Mouse (Mus musculus): ENCODE measurements around the gene Gadd45gip1. TPM values are rescaled to one million over a fixed set of nuclear protein-coding genes. Genes with fewer than 3 reads are reported as not detected.
A peak's percentile ranks its signal among the peaks of the same experiment; 100 is the strongest.

Gadd45gip1 gene
- polyA plus RNA-seq, 1 experiment = 32.2 TPM

DNA sequence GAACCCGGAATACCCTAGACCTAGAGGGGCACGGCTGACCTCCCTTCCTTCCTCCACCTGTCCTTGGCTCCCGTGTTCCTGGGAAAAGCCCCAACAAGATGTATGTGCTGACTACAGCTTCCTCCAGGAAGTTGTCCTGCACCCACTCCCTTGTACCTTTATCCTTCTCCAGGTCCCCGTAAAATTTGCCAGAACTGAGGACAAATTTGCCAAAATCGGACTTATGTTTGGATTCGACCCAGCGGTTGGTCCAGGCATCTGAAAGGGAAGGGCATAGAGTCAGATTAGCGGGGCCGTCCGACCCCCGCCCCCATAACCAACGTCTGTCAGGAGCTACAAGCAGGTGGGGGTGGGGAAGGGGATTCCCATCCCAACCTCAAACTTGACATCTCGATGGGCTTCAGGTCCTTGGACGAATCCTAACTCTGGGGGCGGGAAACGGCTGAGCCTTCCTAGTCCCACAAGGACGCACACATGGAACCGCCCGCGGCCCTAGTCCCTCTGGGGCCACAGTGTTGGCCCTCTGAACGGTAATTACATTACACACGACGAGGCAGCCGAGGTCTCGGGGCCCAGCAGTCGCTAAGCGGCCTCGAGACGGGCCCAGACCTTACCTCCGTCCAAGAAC is 14.9 kb downstream of the Gadd45gip1 start:
- Histone ChIP-seq H3K27ac (replicated peaks; ENCODE audit: low read depth, low read length) (peak overlapping the region; percentile 76), H3K4me1 (ENCODE audit: control insufficient read depth, insufficient read depth, insufficient read length, low read length) (no peaks in the 10 kb centered on the region), H3K4me3 (ENCODE audit: insufficient read depth, low read depth, low read length) (peak overlapping the region; percentile 84)

DNA sequence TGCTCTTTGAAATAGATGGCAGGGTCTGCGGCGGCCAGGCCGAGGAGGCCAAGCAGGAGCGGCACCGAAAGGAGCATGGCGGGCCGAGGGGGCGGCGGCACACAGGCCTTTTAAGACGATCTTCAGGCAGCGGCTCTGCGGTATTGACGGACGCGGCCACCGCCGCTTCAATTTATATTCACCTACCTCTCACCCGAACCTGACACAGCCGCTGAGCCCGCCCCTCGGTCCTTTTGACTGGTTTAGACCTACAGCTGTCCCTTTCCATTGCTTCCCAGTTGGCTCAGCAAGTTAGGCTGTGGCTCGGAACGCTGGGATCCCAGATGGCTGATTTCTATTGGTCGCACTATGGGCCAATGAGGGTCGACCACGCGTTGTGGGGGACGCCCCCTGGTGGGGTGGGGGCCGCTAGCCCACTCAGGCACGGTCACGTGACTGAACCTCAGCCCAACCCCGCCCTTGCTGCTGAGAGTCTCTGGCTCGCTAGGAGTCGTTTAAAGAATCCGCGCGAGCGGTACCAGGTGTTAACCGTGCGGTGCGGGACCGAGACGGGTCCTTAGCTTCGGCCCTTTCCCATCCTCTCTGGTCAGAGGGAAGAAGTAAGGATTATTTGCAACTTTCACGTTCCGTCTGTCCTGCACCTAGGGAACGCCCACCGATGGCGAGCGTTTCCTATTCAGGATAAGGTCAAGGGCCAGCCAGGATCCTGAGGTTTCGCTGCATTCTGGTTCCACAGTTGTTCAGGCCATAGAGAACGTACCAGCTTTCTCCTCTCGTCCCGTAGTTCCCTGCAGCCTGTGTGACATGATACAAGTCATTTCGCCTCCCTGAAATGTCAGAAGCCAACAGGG is 15.6 kb downstream of the Gadd45gip1 start, which contains the start of gene Calr:
Calr (minus strand) TSS at position 213 of the 851 bp plus-strand sequence.
- Histone ChIP-seq H3K27ac (replicated peaks; ENCODE audit: low read depth, low read length) (peak within 1 kb of the TSS; percentile 76), H3K4me3 (ENCODE audit: insufficient read depth, low read depth, low read length) (peak within 1 kb of the TSS; percentile 84), H3K4me1 (ENCODE audit: control insufficient read depth, insufficient read depth, insufficient read length, low read length) (no peaks in the 10 kb centered on the region)

DNA sequence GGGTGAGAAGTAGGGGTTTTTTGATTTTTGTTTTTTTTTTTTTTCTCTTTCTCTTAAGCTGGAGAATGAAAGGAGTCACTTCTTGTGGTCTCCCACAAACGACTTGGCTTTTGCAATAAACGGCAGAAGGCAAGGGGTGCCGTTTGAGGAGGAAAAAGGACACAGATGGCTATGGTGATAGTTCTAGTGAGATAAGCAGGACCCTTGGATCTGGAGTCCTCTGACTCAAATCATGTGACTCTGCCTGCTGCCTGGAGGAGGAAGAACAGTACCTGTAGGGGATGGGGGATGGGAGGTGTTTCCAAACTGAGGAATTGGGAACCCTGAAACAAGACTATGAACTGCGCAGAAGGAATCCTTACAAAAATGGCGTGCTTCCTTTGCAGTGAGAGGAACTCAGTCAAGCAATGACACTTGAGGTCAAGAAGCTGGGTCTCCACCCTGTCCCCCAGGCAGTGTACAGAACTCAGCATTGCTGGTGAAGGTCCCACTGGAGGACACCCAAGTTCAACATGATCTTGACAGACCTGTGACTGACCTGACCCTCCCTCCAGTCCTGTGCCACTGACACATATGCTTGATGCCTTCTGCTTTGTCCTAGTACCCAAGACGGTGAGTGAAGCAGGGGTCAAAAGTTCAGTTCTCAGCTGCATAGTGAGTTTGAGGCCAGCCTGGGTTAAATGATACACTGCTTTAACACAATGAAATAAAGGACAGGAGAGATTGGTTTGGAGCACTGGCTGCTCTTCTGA is 16.5 kb downstream of the Gadd45gip1 start:
- Histone ChIP-seq H3K4me1 (ENCODE audit: control insufficient read depth, insufficient read depth, insufficient read length, low read length) (no peaks in the 10 kb centered on the region), H3K27ac (replicated peaks; ENCODE audit: low read depth, low read length) (peak overlapping the region; percentile 72; the same call in 1 of the 2 replicates), H3K4me3 (ENCODE audit: insufficient read depth, low read depth, low read length) (peak overlapping the region; percentile 74)

DNA sequence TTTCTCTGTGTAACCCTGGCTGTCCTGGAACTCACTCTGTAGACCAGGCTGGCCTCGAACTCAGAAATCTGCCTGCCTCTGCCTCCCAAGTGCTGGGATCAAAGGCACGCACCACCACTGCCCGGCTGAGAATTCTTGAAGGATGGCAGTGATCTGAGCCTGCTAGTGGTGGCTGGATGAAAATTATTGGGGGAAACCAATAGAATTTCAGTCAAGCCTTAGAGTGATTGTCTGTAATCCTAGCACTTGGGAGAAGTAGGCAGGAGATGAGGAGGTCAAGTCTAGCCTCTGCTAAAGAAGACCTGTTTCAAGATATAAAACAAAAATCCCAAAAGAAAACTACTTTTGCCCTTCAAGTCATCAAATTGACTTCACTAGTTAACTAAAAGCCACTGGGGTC is 25.1 kb downstream of the Gadd45gip1 start:
- H3K4me1 ChIP-seq (ENCODE audit: control insufficient read depth, insufficient read depth, insufficient read length, low read length) = peaks cover 2% of the 10 kb centered on the region
- H3K4me3 ChIP-seq (ENCODE audit: insufficient read depth, low read depth, low read length) = no peak overlapping the region
- H3K27ac ChIP-seq (replicated peaks; ENCODE audit: low read depth, low read length) = no peak overlapping the region

DNA sequence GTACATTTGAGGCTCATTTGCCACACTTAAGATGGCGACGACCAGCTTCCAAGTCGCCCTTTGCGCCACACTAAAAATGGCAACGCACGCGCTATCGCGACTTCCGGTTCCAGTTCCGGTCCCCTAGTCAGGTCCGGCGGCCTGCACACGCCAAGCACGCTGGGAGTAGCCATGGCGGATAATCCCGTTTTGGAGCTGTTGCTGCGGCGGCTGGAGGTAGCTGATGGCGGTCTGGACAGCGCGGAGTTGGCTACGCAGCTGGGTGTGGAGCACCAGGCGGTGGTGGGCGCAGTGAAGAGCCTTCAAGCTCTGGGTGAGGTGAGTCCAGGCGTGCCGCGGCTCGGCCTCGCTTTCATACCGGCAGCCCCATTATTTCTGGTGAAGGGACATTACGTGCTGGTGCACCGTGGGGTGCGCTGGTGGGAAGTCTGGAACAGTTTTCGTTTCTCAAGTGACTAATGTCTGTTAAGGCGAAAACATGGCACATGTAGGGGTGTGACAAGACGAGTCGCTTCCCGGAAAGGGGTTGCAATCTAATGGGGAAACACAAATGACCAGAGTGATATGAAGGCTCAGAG is 25.6 kb downstream of the Gadd45gip1 start, which contains the start of gene Farsa:
Farsa (plus strand) TSS at position 126 of the 578 bp plus-strand sequence.
- Histone ChIP-seq H3K27ac (replicated peaks; ENCODE audit: low read depth, low read length) (peak within 1 kb of the TSS; percentile 82), H3K4me3 (ENCODE audit: insufficient read depth, low read depth, low read length) (peak within 1 kb of the TSS; percentile 96), H3K4me1 (ENCODE audit: control insufficient read depth, insufficient read depth, insufficient read length, low read length) (peaks cover 2% of the 10 kb centered on the region)

DNA sequence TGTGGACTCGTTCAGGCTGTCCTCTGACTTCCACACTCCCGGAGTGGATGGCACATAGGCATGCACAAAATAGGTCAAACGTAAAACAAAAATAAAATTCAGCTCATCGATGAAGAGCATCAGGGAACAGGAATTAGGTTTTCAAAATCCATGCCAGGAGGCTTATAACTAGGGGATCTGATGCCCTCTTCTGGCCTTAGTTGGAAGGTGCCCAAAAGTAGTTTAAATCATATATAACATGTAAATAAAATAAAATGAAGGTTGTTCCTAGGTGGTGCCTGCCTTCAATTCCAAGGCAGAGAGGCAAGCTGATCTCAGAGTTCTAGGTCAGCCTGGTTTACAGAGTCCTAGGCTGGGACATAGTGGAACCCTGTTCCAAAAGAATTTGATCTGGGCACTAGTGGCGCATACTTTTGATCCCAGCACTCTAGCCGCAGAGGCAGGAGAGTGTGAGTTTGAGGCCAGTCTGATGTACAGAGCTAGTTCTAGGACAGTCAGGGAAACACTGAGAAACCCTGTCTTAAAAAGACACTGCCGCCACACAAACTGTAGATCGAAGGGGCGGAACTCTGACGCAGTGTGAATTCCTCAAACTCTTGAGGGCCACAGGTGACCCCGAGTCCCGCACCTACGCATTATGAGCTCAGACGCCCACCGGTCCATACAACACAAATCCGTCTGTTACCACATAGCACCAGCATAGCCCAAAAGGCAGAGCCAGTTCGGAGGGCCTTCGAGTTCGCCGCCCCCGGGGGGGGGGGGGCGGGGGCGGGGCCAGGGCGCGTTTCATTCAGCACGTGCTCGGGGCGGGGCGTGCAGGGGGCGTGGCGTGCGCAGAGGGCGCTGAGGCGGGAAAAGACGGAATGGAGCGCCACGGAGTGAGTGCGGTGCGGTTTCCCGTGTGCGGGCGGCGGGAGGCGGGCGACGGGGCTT is 40.3 kb downstream of the Gadd45gip1 start, which contains the start of gene Syce2:
Syce2 (plus strand) TSS at position 736 of the 933 bp plus-strand sequence.
- H3K27ac ChIP-seq (replicated peaks; ENCODE audit: low read depth, low read length) = 0 out of 2 replicates have a peak within 1 kb of the TSS, but pooled peaks have one; percentile 43
- H3K4me3 ChIP-seq (ENCODE audit: insufficient read depth, low read depth, low read length) = peak within 1 kb of the TSS; percentile 67

DNA sequence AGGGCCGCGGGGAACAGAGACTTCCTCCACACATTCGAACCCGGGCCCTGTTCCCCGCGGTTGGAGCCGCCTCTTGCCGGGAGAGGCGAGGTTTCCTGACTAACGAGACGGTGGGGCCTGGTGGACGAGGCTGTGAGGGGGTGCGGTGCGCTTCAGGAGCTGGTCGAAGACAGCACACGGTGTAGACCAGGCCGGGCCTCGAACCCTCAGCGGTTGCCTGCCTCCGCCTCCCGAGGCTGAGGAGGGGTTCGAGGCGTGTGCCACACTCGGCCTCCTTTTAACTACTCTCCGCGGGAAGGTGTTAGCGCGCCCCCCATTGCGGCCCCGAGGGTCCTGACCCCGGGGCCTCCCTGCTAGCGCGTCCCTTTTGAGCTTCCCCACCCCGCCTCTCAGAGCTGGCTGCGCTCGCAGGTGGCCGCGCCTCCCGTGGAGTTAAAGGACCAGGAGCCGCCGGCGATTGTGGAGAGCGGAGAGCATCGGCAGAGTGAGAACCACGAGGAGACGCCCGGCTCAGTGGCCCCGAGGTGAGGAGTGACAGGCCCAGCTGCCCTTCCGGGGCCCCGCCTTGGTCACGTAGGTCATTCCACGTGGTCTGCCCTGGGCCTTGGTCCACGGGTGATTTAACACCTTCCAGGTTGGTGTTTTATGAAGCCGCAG is 41.1 kb downstream of the Gadd45gip1 start:
- Histone ChIP-seq H3K4me3 (ENCODE audit: insufficient read depth, low read depth, low read length) (peak overlapping the region; percentile 52), H3K4me1 (ENCODE audit: control insufficient read depth, insufficient read depth, insufficient read length, low read length) (peaks cover 3% of the 10 kb centered on the region; the same call in 1 of the 2 replicates), H3K27ac (replicated peaks; ENCODE audit: low read depth, low read length) (no peak overlapping the region)

More for the DNA sequence above, 40.3 kb downstream of the Gadd45gip1 start, which contains the start of gene Syce2:
- peaks cover 3% of the 10 kb centered on the region; the same call in 1 of the 2 replicates for H3K4me1 ChIP-seq (ENCODE audit: control insufficient read depth, insufficient read depth, insufficient read length, low read length)

DNA sequence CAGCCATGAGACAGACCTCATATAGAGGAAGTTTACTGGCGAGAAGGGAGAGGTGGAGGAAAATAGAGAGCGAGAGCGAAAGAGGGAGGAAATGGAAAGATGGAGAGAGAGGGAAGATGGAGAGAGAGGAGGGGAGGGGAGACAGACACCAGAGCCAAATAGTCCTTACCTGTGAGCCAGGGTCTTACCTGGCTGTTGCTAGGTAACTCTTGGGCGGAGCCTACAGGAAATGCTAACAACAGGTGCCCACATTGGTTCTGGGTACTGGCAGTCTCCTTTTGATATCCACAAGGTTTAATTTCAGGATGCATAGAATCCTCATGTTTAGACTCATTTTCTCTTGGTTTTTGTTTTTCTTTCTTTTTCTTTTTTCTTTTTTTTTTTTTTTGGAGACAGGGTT is 41.7 kb downstream of the Gadd45gip1 start:
- H3K27ac ChIP-seq (replicated peaks; ENCODE audit: low read depth, low read length) = no peak overlapping the region
- peak overlapping the region; percentile 52; the same call in 1 of the 2 replicates for H3K4me3 ChIP-seq (ENCODE audit: insufficient read depth, low read depth, low read length)
- peaks cover 3% of the 10 kb centered on the region; the same call in 1 of the 2 replicates for H3K4me1 ChIP-seq (ENCODE audit: control insufficient read depth, insufficient read depth, insufficient read length, low read length)

DNA sequence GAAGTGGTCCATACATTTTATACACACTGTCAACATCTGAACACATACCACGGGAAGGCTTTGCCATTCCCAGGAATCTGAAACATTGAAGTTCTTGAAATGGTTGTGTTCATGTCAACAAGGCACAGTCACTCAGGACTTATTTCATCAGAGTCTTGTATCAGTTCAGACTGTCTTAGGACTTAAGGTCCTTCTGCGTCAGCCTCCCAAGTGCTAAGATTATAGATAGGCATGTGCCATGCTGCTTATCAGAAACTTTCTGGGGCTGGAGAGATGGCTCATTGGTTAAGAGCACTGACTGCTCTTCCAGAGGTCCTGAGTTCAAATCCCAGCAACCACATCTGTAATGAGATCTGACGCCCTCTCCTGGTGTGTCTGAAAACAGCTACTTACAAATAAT is 43.0 kb downstream of the Gadd45gip1 start:
- Histone ChIP-seq H3K4me1 (ENCODE audit: control insufficient read depth, insufficient read depth, insufficient read length, low read length) (peaks cover 3% of the 10 kb centered on the region; the same call in 1 of the 2 replicates), H3K4me3 (ENCODE audit: insufficient read depth, low read depth, low read length) (no peak overlapping the region), H3K27ac (replicated peaks; ENCODE audit: low read depth, low read length) (no peak overlapping the region)

DNA sequence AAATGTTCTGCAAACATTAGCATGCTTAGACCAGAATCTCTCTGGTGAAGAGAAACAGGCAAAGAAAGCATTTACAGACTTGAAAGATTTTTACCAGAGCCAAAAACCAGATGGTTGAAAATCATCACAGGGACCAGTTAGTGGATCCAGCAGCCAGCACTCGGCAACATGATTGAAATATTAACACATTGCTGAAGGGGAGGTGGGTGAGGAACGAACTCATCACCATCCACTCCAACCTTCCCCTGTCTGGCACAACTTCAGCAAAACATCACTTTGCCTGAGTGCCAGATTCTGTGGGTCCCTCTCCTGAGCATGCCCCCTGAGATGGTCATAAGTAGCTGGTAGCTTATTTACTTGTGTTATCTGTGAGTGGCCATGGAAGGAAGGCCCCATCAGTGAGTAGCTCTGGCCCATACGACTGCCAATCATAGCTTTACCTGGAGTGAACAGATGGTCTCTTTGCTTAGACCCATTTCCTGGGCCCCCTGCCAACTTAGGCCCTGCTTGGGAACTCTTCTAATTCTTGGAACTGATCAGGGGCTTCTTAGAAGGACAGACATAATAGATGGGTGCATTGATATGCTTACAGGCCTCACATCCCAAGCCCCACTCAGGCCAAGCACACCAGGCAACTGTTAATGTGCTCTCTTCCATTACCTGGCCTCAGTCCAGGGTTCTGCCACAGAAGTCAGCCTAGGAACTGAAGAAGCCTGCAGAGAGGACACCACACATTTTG is 46.1 kb downstream of the Gadd45gip1 start:
- no peak overlapping the region for H3K4me3 ChIP-seq (ENCODE audit: insufficient read depth, low read depth, low read length)
- peaks cover 3% of the 10 kb centered on the region; the same call in 1 of the 2 replicates for H3K4me1 ChIP-seq (ENCODE audit: control insufficient read depth, insufficient read depth, insufficient read length, low read length)
- no peak overlapping the region for H3K27ac ChIP-seq (replicated peaks; ENCODE audit: low read depth, low read length)

DNA sequence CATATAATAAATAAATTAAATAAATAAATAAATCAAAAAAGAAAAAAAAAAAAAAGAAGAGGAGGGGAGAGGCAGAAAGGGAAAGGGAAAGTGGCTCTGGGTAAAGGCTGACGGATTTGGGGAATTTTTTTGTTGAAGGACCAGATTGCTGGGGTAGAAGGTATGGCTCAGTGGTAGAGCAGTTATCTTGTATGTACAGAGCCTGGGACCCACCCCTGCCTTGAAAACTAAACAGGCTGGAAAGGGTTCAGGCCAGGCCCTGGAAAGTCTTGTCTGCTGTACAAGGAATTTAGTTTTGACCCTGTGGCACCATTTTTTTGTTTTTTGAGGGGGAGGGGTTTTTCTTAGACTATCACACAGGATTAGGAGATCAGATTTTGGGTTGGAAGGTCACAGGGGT is 47.6 kb downstream of the Gadd45gip1 start:
- Histone ChIP-seq H3K4me1 (ENCODE audit: control insufficient read depth, insufficient read depth, insufficient read length, low read length) (no peaks in the 10 kb centered on the region), H3K27ac (replicated peaks; ENCODE audit: low read depth, low read length) (no peak overlapping the region), H3K4me3 (ENCODE audit: insufficient read depth, low read depth, low read length) (no peak overlapping the region)

DNA sequence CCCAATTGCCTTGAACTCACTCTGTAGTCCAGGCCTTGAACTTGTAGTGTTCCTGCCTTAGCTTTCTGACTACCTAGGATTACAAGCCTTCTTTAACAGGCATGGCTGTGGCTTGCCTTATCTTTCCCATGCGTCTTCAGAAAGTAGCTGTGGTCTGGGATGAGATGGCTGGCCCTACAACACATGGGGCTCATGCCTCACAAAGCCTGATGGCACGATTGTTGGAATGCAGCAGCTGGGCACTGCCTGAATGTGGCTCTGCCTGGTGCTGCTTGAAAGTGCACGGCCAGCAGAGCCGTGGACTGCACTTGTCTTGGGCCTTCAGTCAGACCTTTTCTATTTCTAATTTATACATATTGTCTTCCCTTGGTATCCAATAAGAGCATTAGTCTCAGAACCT is 53.4 kb downstream of the Gadd45gip1 start:
- Histone ChIP-seq H3K27ac (replicated peaks; ENCODE audit: low read depth, low read length) (no peak overlapping the region), H3K4me1 (ENCODE audit: control insufficient read depth, insufficient read depth, insufficient read length, low read length) (no peaks in the 10 kb centered on the region), H3K4me3 (ENCODE audit: insufficient read depth, low read depth, low read length) (no peak overlapping the region)

Measured in brown adipose tissue, adult 24 weeks (tissue).